Mouse (Mus musculus) spleen, adult 2 months (tissue): ENCODE data around the gene Vsig8. TPM values are rescaled to one million over a fixed set of nuclear protein-coding genes. Genes with fewer than 3 reads are reported as not detected.

ENCODE experiments used
- DNase-seq, 2 experiments: peaks; one replicate each; pipeline versions ENCODE4 v3.0.0 to v3.0.0-alpha.2; 2012 to 2021; ENCODE audit warnings: low spot score in 2 of 2, low read depth in 1 of 2
- H3K27ac ChIP-seq: fragments of 200-500 bp; 2 replicates; pipeline ENCODE4 v1.5.1; 2012; ENCODE audit warnings: low read length, inconsistent platforms; ENCODE audit not compliant: insufficient read depth
- H3K27me3 ChIP-seq: fragments of 200-500 bp; 2 replicates; pipeline ENCODE4 v1.6.1; 2012; ENCODE audit warnings: mild to moderate bottlenecking, moderate library complexity, low read length, inconsistent platforms; ENCODE audit not compliant: control insufficient read depth, insufficient read depth
- H3K36me3 ChIP-seq: fragments of 200-500 bp; 2 replicates; pipeline ENCODE4 v1.6.1; 2012; ENCODE audit warnings: mild to moderate bottlenecking, low read length, inconsistent platforms; ENCODE audit not compliant: control insufficient read depth, insufficient read depth
- H3K4me1 ChIP-seq: fragments of 200-500 bp; 2 replicates; pipeline ENCODE4 v1.6.1; 2011; ENCODE audit warnings: inconsistent platforms; ENCODE audit not compliant: control insufficient read depth, insufficient read depth, insufficient read length
- H3K4me3 ChIP-seq: fragments of 200-500 bp; 2 replicates; pipeline ENCODE4 v1.5.1; 2011; ENCODE audit warnings: mild to moderate bottlenecking, inconsistent platforms; ENCODE audit not compliant: insufficient read depth, insufficient read length; ENCODE audit errors: extremely low read depth
- CTCF ChIP-seq: fragments of 200-500 bp; IDR thresholded peaks from 2 replicates; pipeline ENCODE4 v1.5.1; 2011; ENCODE audit warnings: mild to moderate bottlenecking, inconsistent platforms; ENCODE audit not compliant: insufficient read depth, insufficient read length, insufficient replicate concordance; ENCODE audit errors: extremely low read depth
- POLR2A ChIP-seq: fragments of 200-500 bp; IDR thresholded peaks from 2 replicates; pipeline ENCODE4 v1.6.1; 2011; ENCODE audit warnings: low read depth, low read length, inconsistent platforms
- WGBS: fragments of 180-500 bp; shearing (Covaris S2); methylation state at CpG from one replicate; pipeline ENCODE4 v1.1.7; 2018; 5-methylcytosine and 5-hydroxymethylcytosine counted together
- polyA plus RNA-seq: library from polyadenylated mRNA; depleted of rRNA; stranded (reverse); fragments of >200 nt; gene quantifications from 2 replicates; pipeline ENCODE4 v1.2.3, GENCODE M21; 2012

Vsig8 gene
- polyA plus RNA-seq, 1 experiment = 0.09 TPM

DNA sequence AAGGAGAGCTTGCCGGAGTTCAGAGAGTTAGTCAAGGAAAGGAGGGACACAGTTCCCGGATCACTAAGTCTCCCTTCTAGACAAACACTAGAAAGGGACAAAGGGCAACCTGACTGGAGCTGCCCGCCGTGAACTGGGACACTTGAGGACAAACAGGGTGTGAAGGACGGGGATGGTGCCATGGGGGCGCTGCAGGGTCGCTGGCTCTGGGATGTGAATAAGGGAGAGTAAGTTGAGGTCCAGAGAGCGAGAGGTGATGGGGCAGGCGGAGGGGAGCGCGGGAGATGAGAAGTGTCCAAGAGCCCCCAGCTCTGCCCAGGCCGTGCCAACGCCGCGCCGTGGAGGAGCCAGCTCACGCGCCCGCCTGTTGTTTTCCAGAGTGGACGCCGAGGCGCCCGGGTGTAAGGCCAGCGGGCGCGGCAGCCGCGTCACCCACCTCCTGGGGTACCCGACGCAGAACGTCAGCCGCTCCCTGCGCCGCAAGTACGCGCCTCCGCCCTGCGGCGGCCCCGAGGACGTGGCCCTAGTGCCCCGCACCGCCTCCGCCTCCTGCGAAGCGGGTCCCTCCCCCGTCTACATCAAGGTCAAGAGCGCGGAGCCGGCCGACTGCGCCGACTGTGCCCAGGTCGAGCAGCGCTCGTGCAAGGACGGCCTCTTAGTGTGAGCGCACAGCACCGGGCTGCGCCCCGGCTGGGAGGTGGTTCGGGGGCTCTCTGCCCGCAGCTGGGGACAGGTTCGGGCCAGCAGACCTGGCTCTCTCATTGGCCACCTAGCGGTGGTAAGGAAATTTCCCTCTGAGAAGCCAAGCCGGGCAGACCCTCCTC is 7.1 kb downstream of the Vsig8 start:
- H3K27me3 ChIP-seq = peaks cover 18% of the 10 kb centered on the region
- H3K4me3 ChIP-seq = peak overlapping the region; percentile 69
- TF ChIP-seq POLR2A (no peak), CTCF (peak; percentile 60; the same call in 1 of the 2 replicates)
- under 1% methylated on average over 64 of the region's 66 CpGs for WGBS
- no peaks in the 10 kb centered on the region for H3K36me3 ChIP-seq
- DNase-seq = peak; percentile 28 to 49
- no peak overlapping the region for H3K27ac ChIP-seq
- H3K4me1 ChIP-seq = peaks cover 10% of the 10 kb centered on the region

DNA sequence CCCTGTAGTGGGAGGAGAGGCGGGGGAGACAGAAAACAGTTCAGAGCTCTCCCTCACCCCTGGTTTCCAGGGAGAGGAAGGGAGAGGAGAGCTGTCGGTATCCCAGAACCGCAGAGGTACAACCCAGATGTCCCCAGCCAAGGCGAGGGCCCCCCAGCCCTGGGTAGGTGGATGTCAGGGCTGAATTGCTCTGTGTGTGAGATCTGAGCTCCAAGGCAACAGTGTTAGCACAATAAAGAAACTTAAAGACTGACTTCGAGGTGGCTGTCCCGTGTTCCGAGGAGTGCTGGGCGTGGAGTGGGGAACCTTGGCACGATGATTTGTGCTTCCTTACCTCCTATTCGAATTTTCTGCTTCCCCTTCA is 7.7 kb downstream of the Vsig8 start:
- Histone ChIP-seq H3K36me3 (no peaks in the 10 kb centered on the region), H3K4me3 (no peak overlapping the region; the same call in 1 of the 2 replicates), H3K4me1 (peaks cover 10% of the 10 kb centered on the region), H3K27me3 (peaks cover 18% of the 10 kb centered on the region), H3K27ac (no peak overlapping the region)
- no peak for DNase-seq
- TF ChIP-seq CTCF (no peak), POLR2A (no peak)
- 10% methylated on average over 10 of the region's 10 CpGs for WGBS

DNA sequence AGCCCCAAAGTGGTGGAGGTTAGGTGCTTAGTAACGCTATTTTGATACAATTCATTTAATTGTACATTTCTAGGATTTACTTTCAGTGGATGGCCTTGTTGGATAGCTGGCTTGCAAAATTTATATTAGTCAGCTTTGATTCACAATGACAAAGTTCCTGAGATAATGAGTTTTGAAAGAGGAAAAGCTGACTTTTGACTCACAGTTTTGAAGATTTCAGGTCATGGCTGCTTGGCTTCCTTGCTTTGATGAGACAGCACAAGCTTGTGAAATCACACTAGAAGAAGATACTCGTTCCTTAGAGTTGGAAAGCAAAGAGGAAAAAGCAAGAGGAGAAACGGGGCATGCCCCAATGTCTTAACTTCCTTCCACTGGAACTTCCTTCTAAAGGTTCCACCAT is 10.4 kb downstream of the Vsig8 start:
- Histone ChIP-seq H3K4me3 (no peak overlapping the region), H3K4me1 (peaks cover 10% of the 10 kb centered on the region), H3K36me3 (no peaks in the 10 kb centered on the region), H3K27ac (no peak overlapping the region), H3K27me3 (peaks cover 18% of the 10 kb centered on the region)
- 36% methylated on average over 3 of the region's 3 CpGs for WGBS
- TF ChIP-seq POLR2A = no peak
- no peak for TF ChIP-seq CTCF
- no peak for DNase-seq

DNA sequence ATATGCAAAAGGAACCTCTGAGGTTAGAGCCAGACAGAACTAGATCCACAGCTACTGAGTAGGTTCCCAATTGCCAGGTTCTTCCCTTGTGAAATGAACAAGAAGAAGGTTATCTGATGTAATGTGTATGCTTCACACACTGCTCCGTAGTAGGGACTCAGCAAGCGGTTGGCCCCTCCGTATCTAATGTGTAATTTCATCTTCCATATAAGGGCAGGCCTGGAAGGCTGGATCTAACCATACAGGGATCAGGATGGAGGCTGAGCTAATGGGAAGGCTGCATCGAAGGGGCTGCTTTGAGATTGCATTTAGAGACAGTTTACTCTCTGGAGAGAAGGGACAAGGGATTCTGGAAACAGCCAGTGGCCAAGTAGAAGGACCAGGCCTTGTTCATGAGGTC is 12.0 kb downstream of the Vsig8 start:
- peaks cover 7% of the 10 kb centered on the region; the same call in 1 of the 2 replicates for H3K27me3 ChIP-seq
- WGBS = 79% methylated on average over 4 of the region's 4 CpGs
- H3K4me1 ChIP-seq = peaks cover 4% of the 10 kb centered on the region; the same call in 1 of the 2 replicates
- TF ChIP-seq POLR2A = no peak
- no peak for TF ChIP-seq CTCF
- no peaks in the 10 kb centered on the region for H3K36me3 ChIP-seq
- no peak overlapping the region for H3K4me3 ChIP-seq
- no peak for DNase-seq
- H3K27ac ChIP-seq = no peak overlapping the region

DNA sequence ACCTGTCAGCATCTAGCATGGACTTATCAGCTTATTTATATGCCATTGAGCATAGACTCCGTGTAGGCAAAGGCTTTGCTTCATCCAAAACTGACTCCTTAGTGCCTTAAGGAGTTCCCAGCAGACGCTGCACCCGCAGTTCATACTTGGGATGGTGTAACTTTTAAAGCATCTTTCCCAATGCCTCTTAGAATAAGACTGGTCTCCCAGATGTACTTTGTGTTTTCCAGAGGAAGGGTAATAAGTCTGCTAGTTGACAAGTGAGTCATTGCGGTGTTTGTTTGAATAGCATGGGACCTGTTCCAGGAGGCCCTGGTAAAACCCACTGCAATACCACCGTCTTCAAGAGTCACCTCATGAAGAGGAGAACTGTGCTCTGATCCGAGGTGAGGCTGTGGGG is 24.4 kb downstream of the Vsig8 start:
- TF ChIP-seq CTCF (no peak), POLR2A (no peak)
- Histone ChIP-seq H3K4me3 (no peak overlapping the region), H3K27me3 (no peaks in the 10 kb centered on the region), H3K4me1 (no peaks in the 10 kb centered on the region), H3K27ac (no peak overlapping the region), H3K36me3 (no peaks in the 10 kb centered on the region)
- no peak for DNase-seq
- WGBS = 85% methylated on average over 6 of the region's 6 CpGs

DNA sequence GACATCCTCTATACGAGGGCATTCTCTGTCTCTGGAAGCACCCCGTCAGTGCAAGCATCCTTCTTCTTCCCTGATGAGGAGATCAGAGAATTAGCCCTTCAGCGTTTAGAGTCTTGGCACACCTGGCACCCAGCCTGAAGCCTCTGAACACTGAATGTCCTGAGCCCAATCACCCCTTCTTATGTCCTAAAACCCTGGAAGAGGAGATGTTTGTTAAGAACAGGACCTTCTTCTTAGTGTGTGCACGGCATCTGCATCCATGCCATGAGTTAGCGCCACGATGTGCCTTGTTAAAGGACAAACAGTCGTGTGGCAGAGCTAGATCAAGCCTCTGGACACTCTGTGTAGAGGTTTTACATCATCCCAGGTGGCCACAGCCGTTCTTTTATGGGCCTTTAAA is 26.7 kb downstream of the Vsig8 start:
- no peaks in the 10 kb centered on the region for H3K27me3 ChIP-seq
- no peaks in the 10 kb centered on the region for H3K4me1 ChIP-seq
- WGBS = 88% methylated on average over 8 of the region's 8 CpGs
- no peaks in the 10 kb centered on the region for H3K36me3 ChIP-seq
- no peak overlapping the region for H3K4me3 ChIP-seq
- no peak overlapping the region for H3K27ac ChIP-seq
- no peak for DNase-seq
- no peak for TF ChIP-seq CTCF
- no peak for TF ChIP-seq POLR2A

DNA sequence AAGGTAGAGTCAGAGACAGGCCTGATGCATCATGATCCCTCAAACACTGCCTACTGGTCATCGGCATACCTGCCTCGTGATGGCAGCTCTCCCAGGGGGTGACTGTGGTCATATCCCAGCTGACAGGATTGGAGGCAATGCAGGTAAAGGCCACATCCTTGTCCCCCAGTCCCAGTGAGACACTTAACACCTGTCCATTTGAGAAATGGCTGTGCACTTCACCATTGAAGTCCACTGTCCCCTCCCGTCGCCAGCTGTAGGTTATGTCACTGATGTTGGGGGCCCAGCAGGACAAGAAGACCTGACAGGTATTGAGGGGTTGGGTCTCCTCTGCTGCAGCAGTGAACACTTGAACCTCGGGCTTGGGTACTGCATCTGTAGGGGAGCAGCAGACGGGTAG is 28.5 kb downstream of the Vsig8 start:
- H3K4me3 ChIP-seq = no peak overlapping the region
- DNase-seq = no peak
- no peaks in the 10 kb centered on the region for H3K36me3 ChIP-seq
- 92% methylated on average over 6 of the region's 6 CpGs for WGBS
- no peak overlapping the region for H3K27ac ChIP-seq
- no peak for TF ChIP-seq POLR2A
- TF ChIP-seq CTCF = no peak
- no peaks in the 10 kb centered on the region; the same call in 1 of the 2 replicates for H3K4me1 ChIP-seq
- H3K27me3 ChIP-seq = no peaks in the 10 kb centered on the region
